Mouse (Mus musculus): Measurements from ENCODE around the gene Chst15. TPM values are rescaled to one million over a fixed set of nuclear protein-coding genes. Genes with fewer than 3 reads are reported as not detected.

Chst15 gene
- 1 to 10 TPM; 1.4 to 2.6 (median 1.8) TPM for total RNA-seq (2022)

GRCm38 (mm10) chr7:132317036-132317541 lies at the start of gene Chst15:
Chst15 (minus strand) TSS chr7:132317228.
- DNase-seq (ENCODE audit: low spot score in 2 of 2) = peak in 1 of 2 experiments; percentile 17

DNA sequence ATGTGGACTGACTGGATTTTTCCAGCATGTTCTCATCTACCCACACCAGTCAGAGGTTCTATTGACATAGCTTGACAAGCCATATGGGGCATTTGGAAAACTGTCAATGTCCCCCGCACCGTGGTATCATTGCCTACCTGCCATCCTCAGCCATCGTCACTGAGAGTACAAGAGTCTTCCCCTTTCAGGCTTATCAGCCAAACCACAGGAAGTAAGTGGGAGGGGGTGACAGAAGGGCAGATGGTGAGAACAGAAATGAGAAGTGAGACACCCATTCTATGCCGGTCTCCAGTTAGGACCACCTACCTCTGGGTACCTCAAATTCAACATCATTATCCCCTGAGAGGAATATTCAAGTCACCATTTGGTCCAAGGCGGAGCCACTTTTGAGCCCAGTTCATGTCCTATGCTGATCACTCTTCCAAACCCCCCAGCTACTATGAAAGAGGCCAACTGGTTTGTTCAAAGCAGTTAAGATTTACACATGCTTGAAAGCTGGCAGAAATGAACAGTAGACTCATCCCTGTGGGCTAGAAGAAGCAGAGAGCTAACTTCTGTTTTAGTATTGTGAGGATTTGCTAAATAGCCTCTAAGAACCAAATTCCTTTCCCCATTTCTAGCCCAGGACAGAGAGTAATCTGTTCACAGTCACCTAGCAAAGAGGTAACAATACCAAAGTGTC lies 48.8 kb upstream of the Chst15 start:
- DNase-seq (ENCODE audit: low spot score in 2 of 2) = no peak

GRCm38 (mm10) chr7:132365111-132365510 lies 48.1 kb upstream of the Chst15 start:
- DNase-seq (ENCODE audit: low spot score in 2 of 2) = no peak

- DNase-seq (ENCODE audit: low spot score in 2 of 2) = no peak
Measured at GRCm38 (mm10) chr7:132364506-132364905, 47.5 kb upstream of the Chst15 start.

DNA sequence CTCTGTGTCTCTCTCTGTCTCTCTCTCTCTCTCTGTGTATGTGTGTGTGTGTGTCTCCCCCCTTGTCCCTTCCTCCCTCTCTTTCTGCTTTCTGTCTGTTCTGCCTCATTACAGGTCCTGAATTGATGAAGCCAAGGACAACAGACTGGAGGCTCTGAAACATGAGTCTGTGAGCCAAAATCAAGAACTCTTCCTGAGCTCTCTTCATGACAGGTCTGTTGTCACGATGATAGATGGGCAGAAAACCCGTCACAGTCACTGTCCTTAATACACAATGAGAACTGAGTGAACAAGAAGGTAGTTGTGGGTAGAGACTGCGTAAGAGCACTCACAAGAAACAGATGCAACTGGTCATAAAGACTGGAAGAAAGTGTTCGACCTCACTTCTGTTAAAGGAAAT lies 43.3 kb upstream of the Chst15 start:
- DNase-seq (ENCODE audit: low spot score in 2 of 2) = no peak

- DNase-seq (ENCODE audit: low spot score in 2 of 2) = no peak
Measured at GRCm38 (mm10) chr7:132358709-132359108, 41.7 kb upstream of the Chst15 start.

- DNase-seq (ENCODE audit: low spot score in 2 of 2) = no peak
Measured at GRCm38 (mm10) chr7:132358250-132358649, 41.2 kb upstream of the Chst15 start.

GRCm38 (mm10) chr7:132357841-132358237 lies 40.8 kb upstream of the Chst15 start:
- no peak for DNase-seq (ENCODE audit: low spot score in 2 of 2)

DNA sequence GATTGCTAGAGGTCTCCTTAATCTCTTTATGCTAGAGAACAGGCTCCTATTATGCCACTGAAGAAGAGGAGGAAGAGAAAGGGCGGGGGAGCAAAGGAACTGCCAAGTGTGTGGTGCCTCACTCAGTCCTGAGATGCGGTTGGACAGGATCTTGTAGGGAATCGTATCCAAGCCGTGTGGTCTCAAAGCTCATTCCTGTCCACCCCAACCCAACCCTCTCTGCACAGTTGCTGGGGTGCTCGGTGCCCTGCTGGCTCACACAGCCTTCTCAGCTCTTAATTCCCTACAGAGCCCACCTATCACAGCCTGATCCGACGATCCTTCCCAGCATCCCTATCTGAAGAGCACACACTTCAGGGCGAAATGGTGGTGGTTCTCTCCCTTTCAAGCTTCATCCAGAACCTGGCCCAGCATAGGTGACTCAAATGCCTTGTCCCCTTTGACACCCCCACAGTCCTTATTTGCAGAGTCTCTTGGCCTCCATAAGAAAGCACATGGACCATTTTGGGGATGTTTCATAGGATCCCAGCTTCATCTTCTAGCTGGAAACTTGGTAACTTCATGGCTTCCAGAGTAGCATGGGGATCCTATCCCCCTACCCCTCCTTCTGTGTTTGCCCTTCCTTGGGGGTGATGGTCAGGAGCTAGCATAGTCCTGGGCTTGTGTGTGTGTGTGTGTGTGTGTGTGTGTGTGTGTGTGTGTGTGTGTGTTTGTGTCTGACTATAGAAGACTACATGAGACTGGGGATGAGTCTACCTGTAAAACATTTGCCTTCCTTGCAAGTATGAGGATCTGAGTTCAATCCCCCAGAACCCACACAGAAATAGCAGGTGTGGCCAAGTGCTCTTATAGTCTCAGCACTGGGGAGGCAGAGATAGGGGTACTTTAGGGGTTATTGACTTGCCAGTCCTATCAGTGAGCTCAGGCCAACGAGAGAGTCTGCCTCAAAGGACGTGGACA lies 40.1 kb upstream of the Chst15 start:
- DNase-seq (ENCODE audit: low spot score in 2 of 2) = no peak

GRCm38 (mm10) chr7:132356185-132356584 lies 39.2 kb upstream of the Chst15 start:
- DNase-seq (ENCODE audit: low spot score in 2 of 2) = no peak

DNA sequence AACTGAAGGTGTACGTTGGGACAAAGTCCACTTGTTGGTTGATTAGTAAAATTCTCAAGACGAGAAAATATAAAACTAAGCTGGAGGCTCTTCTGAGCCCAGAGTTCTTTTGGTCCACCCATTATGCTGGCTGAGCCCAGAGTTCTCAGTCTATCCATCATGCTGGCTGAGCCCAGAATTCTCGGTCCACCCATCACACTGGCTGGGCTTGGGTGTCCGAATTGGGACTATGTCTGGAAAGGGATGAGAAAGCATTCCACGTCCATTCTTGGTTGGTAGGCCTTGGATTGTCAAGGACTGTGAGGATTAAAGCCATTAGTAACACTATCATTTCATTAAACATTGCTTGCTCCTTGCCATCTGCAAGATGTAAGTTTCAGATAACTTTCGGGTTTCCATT lies 38.7 kb upstream of the Chst15 start:
- DNase-seq (ENCODE audit: low spot score in 2 of 2) = no peak

DNA sequence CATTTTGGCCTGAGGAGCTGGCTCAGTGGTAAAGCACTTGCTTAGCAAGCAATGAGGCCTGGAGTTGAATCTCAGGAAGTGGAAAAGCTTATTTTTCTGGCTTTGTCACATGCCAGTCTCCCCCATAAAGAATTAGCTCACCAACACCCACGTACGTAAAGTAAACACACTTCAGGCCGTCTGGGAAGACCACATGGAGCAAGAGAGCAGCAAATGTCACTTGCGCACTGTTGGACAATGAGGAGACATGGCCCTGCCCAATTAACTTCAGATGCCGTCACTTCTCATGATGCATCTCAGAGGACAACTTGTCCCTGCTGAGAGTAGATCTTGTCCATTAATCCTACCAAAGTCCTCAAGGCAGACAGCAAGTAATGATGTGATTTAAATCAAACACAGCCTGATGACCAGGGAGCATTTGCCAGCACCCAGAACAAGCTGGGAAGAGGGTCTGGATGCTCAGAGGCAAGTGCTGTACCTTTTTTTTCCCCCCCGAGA lies 32.1 kb upstream of the Chst15 start:
- no peak for DNase-seq (ENCODE audit: low spot score in 2 of 2)

DNA sequence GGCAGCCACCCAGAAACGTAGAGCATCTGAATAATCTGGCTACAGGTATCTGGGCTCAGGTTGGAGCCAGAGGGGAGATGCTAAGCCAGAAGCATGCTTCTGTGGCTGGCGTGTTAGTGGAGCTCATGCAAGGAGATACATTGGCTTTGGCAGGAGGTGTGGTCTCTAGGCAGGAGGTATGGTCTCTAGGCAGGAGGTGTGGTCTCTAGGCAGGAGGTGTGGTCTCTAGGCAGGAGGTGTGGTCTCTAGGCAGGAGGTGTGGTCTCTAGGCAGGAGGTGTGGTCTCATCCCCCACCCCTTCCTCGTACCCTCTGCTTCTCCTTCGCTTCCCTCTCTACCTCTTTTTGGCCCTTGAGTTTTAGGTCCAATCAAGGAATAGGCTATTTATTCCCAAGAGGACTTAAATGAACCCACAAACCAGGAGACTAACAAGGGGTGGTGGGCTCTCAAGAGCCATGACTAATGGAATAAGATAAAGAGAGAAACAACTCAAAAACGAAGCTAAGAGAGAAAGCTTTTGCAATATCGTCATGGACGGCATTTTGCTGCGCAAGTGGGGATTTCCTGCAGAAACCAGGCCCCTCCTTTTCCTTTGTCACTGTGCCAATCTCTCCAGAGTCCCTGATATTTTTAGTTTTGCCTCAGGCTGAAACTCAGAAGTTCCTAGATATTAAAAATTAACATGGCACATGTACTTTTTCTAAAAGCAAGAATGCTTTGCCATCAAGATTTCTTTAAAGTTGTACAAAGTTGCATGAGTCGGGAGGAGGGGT lies 30.4 kb upstream of the Chst15 start:
- DNase-seq (ENCODE audit: low spot score in 2 of 2) = no peak

DNA sequence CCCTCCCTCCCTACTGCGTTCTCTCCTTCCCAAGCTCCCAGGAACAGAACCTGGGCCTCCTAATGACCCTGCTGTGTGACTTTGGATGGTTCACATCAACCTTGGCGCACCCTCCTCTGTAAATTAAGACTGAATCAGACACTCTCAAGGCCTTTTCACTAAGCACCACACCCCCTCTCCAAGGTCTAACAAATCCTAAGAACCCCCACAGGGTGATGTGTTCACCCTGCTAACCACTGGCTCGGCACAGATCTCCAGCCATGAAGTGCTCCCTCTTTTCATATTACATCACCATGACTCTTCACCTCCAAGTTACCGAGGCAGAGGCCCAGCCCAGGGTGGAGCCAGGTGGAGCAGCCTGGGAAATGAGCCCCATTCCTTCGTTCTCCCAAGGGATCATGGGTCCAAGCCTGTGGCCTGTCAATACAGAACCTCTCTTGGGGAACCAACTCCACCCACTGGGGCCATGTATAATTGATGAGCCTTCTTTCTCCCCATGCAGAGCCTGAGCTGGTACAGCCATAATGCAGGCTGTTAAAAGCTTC lies 28.6 kb upstream of the Chst15 start:
- no peak for DNase-seq (ENCODE audit: low spot score in 2 of 2)

- no peak for DNase-seq (ENCODE audit: low spot score in 2 of 2)
Measured at GRCm38 (mm10) chr7:132344606-132345005, 27.6 kb upstream of the Chst15 start.

DNA sequence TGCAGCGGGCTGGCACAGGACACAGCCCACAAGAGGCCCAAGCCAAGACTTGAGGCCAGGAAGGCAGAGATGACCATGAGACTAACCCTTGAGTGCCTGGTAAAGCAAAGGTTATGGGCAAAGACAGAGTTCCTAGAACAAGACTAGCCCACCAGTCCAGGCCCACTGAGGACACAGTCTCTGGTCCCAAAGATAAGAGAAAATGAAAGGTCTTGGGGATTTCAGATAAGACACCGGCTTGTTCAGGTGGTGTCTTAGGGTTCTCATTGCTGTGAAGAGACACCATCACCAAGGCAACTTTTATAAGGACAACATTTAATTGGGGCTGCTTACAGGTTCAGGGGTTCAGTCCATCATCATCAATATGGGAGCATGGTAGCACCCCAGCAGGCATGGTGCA lies 26.9 kb upstream of the Chst15 start:
- DNase-seq (ENCODE audit: low spot score in 2 of 2) = no peak

DNA sequence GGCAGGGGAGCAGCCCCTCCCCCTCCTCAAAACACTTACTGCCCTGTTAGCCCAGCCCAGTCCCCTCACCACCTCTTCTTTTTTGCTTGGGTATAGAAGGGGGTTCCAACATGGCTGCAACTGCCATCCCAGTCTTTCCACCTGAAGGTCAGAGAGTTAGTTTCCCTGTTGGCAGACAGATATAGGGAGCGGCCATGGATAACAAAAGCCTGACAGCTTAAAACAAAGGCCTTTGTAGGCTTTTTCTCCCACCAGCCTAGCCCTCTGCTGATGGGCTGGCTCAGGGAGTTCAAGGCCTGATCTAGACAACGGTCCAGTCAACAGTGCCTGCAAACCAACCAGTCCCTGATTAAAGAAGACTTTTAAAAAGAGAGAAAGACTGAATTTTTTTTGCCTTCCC lies 26.1 kb upstream of the Chst15 start:
- DNase-seq (ENCODE audit: low spot score in 2 of 2) = no peak

DNA sequence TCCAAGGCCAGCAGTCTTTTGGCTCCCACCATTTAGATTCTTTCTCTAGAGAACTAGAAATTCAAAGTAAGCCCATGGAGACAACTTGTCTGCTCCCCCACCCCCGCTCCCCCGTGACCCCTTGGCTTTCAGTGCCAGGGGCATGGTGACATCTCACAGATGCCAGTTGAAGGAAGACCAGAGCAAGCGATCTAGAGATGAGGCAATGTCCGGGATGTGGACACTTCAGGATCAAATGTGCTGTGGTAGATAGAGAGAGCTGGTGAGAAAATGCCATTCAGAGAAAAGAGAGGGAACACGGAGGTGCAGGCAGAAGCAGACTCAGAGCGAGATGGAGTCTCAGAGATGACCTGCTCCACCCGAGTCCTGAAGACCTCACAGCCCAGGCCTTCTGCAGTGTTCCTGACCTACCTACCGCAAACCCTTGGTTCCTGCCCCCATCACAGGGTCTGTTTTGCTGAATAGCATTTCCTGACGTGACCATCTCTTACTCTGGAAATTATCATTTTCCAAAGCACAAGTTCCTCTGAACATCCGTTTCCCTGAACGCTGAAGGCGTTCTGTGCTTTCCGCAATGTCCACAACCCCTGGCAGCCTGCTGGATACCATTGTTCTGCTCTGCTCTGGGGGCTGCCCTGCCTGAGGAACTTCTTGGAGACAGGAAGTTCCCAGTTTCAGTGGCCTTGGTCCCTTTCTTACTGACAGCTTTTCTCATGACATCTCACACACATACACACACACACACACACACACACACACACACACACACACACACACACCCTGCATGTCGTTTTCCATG lies 22.2 kb upstream of the Chst15 start:
- no peak for DNase-seq (ENCODE audit: low spot score in 2 of 2)

DNA sequence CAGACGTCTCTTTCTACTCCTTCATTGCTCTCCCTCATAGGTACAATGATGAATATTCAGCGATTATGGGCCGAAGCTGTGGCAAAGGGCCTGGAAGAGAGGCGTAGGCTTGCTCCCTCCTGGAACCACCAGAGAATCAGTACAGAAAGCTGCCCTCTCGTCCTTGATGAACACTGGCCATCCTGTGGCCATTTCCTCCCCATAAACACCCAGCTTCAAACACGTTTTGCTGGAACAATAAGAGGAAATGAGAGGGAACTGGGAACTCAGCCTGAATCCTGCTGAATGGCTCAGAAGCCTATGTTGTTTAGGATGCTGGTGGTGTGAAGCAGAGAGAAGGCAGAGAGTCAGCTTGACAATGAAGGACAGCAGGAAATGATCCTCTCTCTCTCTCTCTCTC lies 21.3 kb upstream of the Chst15 start:
- no peak for DNase-seq (ENCODE audit: low spot score in 2 of 2)

DNA sequence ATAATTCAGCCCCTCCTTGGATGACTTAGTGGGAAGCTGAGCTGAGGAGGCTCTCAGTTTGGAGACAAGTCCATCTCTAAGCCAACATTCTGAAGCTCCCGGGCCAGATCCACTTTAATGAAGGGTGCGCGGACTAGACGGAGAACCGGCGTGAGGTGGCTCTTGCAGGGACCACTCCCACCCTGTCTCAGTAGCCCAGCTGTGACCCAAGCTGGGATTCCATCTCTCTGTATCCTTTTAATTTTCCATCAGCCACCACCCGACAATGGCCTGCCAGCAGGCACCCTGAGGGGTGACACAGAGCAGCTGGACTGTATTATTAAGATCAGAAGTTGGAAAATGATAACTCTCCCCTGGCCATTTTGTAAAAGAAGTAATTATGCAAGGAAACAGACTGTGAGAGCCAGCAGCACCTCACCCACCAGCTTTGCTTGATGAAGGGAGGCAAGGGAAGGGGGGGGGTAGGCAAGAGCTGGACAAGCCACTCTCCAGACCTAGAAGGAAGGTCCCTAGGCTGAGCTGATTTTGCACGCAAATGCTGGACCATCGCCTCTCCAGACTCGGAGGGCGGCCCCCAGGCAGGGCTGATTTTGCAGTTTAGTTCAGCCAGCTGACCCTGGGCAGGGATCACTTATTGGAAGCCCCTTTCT lies 20.4 kb upstream of the Chst15 start:
- no peak for DNase-seq (ENCODE audit: low spot score in 2 of 2)

All from gastrocnemius, adult 8-10 months (tissue).